Mouse (Mus musculus) lung, postnatal 14 days (tissue): ENCODE results near the gene Cirbp.

Experiments
- DNase-seq: peaks from one replicate; pipeline ENCODE4 v3.0.0; 2021

The Cirbp gene

DNA sequence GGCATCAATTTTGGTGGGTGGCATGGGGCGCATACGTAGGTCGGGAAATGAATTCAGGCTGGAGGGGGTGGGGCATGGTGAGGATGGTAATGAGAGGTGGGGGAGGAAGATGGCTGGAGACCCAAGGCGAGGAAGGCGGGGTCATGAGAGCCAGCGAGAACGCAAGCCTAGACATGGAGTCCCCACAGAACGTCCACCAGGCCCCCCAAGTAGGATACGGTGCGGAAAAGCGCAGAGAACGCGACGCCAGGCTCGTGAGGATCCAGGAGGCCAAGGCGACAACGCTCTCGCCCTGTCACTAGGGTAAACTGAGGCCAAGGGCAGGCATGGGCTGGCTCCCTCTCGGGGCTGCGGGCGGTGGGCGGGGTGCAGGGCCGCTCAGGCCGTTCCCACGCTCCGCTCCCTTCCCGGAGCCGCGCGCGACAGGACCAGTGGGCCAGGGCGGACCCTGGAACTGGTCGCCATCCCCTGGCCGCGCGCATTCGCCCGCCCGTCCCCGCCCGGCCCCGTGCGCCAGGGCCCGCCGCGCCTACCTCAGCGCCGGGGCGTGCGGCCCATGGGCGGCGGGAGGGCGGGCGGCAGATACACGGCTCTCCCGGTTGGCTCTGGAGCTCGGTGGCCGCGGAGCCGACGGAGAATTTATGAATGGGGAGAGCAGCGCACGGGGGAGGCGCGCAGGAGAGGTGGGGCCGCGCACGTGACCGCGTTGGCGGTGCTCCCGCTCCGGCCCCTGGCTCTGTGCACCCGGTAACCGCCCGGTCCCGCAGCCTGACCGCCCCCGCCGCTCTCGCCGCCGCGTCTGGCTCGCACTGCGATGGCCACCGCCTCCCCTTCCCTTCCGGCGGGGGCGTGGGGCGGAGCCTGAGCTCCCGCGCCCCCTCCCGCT, 27.0 kb upstream of the Cirbp start, which contains the start of gene Atp5d:
Gene Atp5d (plus strand): TSS at position 80 of the 886 bp plus-strand sequence.
- peak; percentile 54 for DNase-seq

DNA sequence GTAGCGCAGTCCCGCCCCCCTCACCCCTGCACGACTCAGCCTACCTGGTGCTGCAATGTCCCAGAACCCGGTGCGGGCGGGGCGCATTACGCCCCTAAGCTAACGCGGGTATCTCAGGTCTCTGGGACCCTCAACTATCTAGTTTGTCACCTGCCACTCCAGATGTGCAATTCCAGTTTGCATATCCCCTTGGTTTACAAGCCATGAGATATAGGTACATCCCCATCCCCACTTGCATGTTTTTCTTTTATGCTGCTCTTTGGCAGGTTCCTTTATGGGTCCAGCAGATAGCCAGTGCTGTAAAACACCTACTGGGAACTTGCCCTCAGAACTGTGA, 26.4 kb upstream of the Cirbp start:
- no peak for DNase-seq

DNA sequence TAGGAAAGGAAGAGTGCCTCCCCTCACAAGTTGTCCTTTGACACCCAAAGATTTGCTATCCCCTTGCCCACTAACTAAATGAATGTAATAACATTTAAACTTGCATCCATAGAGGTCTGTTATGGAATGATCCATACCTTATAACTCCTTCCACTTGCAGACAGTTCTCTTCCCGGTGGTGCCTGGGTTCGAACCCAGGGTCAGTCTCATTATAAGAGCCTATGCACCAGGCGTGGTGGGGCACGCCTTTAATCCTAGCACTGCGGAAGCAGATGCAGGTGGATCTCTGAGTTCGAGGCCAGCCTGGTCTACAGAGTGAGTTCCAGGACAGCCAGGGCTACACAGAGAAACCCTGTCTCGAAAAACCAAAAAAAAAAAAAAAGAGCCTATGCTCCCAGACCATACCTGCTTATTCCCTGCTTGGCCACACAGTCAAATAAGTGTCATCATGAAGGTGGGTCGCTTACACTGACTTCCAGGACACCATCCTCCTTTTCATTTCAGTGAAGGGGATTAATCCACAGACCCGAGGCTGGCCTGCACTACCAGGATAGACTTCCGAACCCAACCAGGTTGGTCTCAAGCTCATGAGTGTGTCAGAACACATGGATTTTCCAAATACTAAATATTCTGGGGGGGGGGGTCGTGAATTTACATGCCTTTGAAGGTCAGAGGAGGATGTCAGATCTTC, 25.7 kb upstream of the Cirbp start:
- no peak for DNase-seq

DNA sequence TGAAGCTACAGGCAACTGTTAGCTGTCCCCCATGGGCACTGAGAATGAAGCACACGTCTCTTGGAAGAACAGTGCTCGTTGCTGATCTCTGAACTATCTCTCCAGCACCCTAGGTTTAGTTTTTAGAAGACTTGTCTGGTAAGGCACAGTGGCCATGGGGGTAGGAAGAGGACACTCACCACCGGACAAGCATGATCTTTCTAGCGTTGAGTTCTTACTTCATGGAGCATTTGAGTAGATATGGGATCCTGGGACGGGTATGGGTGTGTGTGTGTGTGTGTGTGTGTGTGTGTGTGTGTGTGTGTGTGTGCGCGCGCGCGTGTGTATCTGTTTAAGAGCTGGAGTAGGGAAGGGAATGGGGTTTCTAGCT, 25.1 kb upstream of the Cirbp start, which contains the start of gene Cbarp:
Gene Cbarp (minus strand): TSS at position 170 of the 370 bp plus-strand sequence.
- no peak for DNase-seq

DNA sequence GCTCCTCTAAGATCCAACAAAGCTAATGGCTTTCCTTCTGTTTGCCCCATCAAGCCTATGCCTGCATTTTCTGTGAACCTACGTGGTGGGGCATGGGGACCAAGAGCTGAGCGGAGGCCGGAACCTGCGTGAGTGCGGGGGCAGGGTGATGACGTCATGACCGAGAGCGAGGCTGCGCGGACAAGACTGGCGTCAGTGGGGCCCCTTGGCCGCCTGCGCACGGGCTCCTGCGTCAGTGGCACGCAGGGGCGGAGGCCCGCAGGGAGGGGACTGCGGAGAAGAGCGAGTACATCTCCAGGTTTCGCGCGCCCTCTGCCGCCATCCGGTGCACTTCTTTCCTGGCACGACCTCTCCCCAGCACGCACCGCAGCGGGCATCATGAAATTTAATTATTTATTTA, 24.5 kb upstream of the Cirbp start:
- DNase-seq, result peak; percentile 97

DNA sequence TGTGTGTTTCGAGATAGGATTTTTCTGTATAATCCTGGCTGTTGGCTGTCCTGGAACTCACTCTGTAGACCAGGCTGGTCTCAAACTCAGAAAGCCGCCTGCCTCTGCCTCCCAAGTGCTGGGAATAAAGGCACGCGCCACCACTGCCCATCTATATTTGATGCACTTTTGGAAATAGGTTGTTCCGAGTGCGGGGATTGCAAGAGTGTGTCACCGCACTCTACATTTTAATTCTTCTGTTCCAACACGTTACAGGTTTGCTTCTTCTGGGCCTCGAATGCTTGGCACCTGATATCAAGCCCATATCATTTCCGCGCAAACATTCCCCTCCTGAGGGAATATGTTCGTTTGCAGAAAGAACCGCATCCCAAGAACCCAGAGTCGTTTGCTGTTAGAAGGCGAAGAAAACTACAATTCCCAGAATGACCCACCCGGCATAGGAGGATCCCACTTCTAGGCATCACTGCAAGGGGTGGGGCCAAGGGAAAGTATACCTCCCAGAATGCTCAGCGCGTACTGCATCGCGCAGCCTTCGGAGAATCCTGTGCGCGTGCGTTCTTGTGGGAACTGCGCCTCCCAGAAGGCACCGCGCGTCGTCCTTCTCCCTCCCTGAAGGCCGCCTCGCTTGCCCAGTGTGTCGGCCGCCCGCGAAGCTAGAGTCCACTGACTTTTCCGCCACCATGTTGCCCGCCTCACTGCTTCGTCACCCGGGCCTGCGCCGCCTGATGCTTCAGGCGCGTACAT, 23.8 kb upstream of the Cirbp start:
- DNase-seq, result peak; percentile 95

DNA sequence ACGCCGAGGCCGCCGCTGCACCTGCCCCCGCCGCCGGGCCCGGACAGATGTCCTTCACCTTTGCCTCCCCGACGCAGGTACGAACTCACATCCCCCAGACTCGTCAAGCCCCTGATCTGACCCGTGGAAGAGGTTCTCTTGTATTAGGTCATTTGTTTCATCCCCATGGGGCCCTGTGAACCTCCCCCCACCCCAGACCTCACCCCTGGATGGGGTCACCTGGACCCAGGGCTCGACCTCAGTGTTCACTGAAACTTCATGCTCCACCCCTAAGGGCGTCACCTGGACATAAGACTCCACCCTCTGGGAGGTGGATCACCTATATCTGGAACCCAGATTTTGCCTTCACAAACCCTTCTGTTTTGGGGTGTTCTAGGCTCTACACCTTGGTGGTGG, 23.3 kb upstream of the Cirbp start:
- no peak for DNase-seq

DNA sequence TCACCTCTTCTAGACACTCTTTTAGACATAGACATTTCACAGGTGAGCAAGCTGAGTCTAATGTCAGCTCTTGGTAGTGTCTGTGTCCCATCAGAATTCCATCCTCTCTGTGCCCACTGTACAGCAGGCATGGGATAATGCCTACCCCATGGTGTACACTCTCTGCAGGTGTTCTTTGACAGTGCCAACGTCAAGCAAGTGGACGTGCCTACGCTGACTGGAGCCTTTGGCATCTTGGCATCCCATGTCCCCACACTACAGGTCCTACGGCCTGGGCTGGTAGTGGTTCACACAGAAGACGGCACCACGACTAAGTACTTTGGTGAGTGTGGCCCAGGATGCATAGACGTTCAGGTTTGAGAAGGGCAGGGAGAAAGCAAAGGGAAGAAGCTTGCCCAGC, 22.1 kb upstream of the Cirbp start:
- DNase-seq, result no peak

DNA sequence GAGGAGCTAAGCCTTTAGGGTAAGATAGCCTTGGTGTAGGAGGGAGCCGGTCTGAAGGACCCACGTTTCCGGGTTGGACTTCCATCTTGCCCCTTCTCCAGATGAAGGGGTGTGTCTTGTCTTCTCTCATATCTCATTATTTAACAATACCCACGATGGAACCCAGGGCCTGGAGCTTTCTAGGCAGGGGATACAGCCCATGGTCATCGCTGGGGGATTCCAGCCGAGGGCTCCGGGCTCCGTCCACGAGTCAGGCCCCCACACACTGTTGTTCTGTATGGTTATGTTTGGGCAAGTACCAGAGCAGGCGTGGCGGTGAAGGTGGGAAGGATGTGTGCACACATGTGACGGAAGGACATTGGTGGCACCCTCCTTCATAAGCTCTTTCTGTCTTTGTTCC, 21.6 kb upstream of the Cirbp start:
- DNase-seq, result no peak

DNA sequence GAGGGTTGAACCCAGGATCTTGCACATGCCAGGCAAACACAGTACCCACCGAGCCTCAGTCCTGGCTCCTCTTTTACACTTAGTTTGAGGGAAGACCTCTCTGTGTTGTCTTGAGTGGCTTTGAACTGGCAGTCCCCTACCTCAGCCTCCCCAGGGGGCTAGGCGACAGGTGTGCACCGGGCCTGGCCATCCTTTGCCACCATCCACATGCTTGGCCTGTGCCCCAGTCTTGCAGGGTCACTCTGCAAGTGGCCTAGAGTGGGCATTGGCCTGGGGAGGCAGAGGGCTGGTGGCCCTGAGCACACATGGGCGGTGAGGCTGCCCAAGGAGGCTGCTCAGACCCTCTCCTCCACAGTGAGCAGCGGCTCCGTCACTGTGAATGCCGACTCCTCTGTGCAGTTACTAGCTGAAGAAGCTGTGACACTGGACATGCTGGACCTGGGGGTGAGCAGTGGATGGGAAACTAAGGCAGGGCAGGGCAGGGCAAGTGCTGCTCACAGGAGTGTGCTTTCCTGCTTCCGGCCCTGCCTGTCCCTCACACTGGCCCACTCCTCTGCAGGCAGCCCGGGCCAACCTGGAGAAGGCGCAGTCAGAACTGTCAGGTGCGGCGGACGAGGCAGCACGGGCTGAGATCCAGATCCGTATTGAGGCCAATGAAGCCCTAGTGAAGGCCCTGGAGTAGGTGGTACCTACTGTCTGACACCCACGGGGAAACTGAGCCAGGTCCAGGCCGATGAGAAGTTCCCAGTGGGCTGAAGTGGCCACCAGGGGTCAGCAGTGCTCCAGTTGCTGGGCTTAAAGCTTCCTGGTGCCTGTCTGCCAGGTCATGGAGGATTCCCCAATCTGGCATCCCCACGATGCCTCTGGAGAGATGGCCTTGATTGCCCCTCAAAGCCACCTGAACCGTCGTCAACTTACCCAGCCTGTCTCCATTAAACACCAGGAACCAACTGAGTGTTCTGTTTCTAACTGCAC, 20.6 kb upstream of the Cirbp start:
- DNase-seq, result peak; percentile 89

DNA sequence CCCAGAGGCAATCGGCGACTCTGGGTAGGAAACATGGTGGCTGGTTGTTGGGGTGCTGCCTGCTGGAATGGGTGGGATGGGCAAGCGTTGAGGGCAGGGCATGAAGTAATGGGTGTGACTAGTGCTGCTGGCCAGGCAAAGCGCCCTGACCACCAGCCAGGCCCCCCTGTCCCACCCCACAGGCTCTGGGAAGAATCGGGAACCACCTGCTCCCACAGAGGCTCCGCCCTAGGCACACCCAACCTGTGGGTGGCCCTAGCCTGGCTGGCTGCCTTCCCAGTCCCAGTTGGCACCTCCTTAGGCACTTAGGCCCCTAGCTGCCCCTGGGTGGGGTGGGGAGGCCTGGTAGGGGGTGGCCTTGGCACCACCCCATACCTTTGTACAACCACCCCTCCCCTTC, 19.9 kb upstream of the Cirbp start:
- DNase-seq, result peak; percentile 68

DNA sequence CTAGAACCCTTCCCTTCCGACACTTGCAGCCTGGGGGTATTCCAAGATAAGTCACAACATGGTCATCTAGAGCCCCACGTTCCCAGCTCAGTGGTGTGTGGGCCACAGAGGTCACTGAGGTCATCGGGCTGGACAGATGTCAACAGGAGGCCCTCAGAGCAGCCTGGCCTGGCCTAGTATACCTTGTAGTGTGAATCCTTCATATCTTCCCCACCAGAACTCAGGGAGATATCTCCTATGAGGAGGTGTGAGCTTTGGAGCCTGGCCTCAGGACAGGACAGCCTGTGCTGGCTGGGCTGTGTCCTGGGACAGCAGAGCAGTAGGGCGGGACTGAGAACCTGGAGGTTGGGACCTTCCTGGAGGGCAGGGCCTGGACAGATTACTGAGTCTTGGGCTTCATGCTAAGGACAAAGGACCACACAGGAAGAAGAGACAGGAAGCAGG, 19.2 kb upstream of the Cirbp start:
- no peak for DNase-seq

DNA sequence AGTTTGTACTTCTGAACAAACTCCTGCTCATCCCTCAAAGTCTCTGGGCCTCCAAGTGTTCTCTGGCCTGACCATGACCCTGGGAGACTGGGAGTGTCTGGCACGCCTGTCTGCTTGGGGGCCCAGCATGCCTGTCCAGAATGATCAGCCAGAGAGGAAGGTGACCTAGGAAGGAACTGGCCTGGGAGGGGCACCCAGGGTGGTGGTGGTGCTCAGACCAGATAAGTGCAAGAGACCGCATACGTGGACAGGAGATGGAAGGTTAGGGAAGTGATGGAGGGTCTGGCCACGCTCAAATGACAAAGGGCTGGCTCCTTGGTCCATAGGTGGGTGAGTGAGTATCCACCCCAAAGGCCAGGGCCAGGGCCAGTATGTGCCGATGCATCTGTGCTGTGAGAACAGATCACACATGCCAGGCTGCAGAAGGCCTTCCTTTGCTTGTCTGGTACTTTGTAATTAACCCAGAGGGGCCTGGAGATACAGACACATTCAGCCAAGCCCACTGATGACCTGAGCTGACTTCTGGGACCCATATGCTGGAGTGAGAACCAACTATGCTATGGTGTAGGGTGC, 18.6 kb upstream of the Cirbp start:
- DNase-seq, result no peak

DNA sequence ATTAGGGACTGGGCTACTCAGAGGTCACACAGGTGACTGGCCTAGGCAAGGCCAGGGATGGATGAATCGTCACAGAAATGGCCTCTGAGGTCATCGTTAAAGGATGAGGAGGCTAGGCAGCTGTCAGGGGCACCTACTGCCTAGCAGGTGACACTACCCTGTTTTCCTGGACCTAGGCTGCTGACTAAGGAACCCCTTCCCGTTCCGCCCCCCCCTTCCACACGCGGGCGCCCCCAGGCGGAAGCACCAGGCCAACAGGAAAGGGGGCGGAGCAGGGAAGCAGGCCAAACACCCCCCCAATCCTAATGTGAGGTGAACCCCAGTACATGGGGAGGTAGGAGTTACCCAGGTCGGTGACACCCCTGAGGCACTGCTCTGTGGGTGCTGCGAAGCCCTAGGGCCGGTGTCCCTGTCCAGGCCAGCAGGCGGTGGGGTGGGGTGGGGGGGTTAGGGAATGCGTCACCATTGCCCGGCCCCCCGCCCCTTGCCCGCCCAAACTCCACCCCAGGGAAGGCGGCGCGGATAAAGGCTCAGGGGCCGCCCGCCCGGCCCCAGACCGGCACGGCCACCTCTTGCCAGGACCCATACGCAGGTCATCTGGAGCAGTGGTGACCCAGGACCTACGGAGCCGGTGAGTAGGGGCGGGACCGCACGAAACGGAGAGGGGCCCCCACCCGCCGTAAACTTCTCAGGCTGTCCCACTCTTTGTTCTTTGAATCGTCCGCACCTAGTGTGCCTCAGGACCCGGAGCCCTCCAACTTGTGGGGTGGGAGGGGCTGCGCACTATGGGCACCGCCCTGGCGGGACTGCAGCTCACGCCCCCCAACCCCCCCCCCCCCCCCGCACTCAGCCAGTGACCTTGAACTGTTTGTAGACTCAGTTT, 17.8 kb upstream of the Cirbp start, which contains the start of gene Midn:
Gene Midn (plus strand): TSS at position 554 of the 883 bp plus-strand sequence.
- peak; percentile 87 for DNase-seq

DNA sequence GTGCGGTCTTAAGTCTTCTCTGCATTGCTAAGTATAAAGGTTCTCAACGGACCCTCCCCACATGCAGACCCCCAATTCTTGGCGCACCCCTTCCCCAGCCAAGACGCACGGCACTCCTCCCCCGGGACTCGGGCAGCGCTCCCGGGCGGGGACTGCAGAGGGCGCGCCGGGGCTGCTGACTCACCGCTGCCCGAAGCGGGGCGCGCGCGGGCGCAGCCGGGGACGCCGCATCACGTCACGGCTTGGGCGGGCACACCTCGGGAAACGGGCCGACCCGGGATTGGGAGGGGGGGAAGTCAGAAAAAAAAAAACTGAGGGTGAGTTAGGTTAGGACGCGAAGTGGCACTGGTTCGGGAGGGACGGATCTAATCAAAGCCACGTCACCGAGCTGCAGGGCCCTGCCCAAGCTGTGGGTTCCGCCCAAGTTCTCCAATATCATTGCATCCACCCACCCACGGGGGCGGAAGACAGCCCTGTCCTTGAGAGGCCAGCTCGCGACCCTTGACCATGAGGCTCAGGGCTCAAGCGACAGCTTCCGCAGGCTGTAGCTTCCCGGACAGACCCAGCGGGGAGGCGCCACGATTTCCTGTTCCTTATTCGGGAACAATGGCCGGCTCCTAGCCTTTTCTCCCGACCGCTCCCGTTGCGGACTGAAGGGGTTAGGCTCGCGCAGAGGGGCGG, 17.0 kb upstream of the Cirbp start:
- DNase-seq, result peak; percentile 96

DNA sequence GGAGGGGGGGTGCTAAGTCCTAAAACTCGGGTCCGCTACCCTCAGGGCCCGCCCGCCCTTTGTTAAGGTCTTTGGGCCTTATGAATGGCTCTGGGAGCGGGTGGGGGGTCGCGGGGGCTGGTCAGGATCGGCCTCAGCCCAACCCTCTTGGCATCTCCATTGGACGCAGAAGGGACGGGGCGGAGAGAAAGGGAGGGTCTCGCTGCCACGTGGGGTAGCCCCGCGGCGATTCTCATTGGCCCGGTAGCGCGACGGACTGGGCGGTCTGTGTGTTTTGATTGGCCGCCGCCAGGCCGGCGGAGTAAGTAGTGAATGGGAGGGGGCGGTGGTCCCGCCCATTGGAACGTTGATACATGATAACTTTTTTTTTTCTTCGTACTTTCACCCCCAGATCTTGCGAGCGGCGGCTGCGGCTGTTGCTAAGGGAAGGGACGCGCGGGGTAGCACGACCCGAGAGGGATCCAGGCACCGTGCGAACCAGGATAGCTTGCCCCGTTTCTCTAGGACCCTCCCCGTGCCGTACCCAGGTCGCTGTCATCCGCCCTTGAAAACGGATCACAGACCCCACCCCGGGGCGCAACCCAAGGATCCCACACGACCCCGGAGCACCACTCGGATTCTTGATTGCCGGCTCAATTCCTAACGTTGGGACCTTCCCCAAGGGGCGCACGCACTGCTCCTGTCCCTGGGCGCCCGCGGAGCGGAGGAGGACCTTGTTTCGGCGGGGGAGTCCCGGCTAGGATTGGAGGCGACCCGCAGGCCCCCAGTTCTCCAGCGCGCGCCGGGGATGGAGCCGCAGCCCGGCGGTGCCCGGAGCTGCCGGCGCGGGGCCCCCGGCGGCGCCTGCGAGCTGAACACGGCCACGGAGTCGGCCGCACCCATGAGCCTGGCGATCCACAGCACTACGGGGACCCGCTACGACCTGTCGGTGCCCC, 16.2 kb upstream of the Cirbp start:
- peak; percentile 97 for DNase-seq

DNA sequence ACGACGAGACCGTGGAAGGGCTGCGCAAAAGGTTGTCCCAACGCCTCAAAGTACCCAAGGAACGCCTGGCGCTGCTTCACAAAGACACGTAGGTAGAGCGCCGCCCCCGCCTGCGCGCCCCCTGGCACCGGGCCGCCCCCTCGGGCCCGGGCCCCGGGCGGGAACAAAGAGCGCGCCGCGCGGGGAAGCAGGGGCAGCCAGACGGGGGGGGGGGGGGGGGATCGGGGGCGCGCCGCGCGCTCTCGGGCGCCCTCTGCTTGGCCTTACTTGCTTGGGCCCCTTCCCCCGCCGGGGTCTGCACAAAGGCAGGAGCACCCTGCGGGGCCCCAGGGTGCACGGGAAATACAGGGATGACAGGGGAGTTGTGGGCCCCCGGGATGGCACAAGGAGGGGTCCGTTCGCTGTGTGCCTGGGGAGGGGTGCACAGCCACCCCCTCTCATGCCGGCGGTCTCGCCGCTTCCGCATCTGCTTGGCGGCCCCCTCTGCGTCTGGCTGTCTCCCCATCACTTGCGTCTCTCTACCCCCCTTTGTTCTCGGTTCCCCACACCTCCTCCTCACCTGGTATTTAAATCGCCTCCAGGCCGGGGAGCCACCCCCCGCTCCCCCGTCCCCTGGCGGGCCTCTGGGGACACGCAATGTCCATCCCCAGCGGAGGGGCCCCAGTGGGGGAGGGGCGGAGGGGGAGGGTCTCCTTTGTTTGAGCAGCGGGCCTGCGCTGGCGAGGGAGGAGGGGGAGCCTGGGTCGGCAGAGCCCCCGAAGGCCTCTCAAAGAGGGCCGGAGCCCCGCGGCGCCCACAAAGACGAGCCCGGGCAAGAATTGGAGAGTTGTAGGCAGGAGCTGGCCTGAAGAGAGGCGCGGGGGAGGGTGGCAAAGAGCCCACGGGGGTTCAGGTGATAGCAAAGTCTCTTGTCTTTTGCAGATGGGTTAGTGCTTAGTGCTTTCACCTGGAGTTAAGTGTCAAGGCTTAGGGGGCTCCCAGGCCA, 15.3 kb upstream of the Cirbp start:
- peak; percentile 55 for DNase-seq
